Mouse (Mus musculus) spleen, adult 12 weeks (tissue): ENCODE data around the gene 4930404N11Rik.
A peak's percentile ranks its signal among the peaks of the same experiment; 100 is the strongest.

Source experiments
- DNase-seq: peaks from one replicate; pipeline ENCODE4 v3.0.0; 2022; ENCODE audit warnings: low spot score

4930404N11Rik gene

GRCm38 (mm10) chr10:81365672-81366476, at the start of gene 4930404N11Rik:
Gene 4930404N11Rik, minus strand, starts transcription at chr10:81365816.
- DNase-seq = no peak

GRCm38 (mm10) chr10:81415146-81415545, 49.5 kb upstream of the 4930404N11Rik start:
- DNase-seq = no peak

DNA sequence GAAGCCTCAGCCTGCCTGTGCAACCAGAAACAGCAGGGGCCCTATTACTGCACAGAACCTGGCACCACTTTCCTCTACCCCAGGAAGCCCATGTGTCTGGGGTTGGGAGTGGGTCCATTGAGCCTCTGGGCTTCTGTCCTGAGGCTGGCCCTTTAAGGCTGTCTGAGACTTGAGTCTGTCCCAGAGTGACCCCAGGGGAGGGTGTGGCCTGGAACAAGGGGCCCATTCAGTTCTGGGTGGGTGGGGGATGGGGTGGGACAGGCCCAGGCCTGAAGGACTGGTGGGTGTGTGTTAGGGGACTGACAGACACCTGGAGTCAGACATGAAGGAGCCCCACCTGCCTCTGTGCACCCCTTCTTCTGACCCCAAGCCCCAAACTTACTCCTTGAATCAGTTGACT, 49.1 kb upstream of the 4930404N11Rik start:
- no peak for DNase-seq

GRCm38 (mm10) chr10:81413310-81414261, 48.0 kb upstream of the 4930404N11Rik start:
- no peak for DNase-seq

DNA sequence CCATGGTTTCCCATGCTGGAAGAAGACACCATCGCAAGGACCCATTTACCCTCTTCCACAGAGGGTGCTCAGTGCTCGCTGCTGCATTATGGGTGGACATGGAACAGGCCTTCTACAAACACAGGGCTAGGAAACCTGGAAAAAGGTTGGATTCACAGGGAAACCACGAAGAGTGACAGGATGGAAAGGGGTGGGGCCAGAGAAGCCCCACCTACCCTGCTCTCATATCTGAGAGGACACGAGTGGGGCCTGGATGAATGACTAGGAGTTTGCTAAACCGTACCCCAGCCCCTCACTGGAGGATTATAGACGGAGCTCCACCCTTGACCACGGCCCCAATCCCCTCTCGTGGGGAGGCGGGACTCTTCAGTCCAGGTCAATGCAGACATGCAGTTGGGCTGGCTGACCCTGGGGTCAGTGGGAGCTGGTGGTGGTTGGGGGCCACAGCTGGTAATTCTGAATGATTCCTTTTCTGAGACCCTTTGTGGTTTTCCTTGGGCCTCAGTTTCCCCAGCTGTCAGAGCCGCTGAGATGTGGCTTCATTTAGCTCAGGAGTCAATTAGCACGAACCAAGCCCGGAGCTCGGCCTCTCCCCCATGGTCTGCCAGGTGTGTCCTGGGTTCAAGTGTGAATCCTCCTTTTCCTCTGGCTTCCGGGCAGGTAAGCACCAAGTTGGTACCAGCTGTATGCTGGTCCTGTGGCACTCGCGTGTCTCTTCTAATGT, 47.1 kb upstream of the 4930404N11Rik start:
- DNase-seq = no peak

DNA sequence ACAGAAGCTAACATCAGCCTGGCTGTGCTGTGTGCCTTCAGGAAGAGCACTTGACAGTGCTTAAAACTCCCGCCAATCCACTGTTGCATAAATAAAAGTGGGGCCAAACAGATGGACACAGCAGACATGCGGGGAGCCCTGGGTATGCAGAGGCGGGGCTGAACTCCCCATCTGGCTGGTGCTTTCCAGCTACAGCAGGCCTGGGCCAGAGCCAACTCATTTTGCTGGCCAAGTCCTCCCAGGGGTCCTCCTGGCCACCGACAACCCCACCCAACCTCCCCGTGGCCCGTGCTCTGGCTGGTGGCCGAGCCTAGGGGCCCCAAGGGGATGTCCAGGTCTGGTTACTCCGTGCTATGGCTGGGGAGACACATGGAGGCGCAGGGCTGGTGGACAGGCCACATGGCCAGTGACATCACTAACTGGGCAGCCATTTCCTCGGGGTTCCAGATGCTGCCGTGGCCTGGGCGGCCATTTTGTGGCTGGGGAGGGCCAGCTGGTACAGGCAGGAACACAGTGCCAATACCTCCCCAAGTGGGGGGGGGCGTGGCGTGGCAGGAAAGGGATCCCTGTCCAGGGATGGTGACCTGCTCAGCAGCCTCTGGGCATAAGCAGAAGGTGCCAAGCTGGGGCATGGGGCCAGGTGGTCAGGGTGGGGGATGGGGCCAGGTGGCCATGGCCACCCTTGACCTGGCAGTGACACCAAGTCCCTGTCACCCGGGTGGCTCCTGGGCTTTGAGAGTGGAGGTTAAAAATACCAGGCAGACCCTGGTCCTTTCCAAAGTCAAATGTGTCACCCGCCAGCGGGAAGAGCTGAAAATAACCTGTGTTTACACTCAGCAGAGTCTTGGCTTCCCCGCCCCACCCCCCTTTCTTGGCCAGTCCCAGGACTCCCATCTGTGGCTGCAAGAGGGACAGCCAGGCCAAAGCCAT, 46.1 kb upstream of the 4930404N11Rik start:
- DNase-seq = no peak

DNA sequence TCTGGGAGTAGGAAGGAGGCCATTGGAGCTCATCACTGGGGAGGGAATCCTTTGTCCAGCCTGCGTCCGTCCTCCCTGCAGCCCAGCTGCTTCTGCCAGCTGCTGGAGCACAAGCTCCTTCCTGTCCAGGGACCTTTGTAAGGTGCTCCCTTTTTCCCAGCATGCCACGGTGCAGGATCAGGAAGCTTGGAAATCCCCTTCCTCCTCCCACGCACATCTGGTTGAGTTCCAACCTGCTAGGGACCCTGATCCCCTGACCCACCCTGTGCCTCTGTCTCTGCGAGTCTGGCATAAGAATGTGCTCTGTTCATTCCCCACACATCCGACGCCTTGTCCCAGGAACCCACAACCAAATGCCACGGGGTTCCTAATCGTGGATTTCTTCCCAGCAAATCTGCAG, 45.4 kb upstream of the 4930404N11Rik start:
- no peak for DNase-seq

GRCm38 (mm10) chr10:81410350-81410749, 44.7 kb upstream of the 4930404N11Rik start:
- DNase-seq = no peak

DNA sequence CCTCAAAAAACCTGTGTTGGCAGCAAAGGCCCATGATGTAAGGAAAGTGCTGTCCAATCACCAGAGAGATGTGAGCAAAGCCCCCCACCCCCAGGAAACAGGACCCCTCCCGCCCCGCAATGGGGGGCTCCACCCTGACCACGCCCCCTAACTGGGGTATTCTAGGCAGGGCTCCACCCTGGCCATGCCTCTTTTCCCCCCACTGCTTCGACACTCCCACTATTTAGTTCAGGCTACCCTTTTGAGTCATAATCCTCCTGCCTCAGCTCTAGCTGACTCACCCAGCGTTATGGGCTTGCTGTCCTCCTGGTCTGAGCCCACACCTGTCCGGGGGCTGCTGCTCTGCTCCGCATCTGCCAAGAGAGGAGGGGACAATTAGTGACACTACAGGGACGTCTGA, 43.7 kb upstream of the 4930404N11Rik start:
- DNase-seq = no peak

- DNase-seq = peak; percentile 74
Measured at GRCm38 (mm10) chr10:81408871-81409291, 43.3 kb upstream of the 4930404N11Rik start.

DNA sequence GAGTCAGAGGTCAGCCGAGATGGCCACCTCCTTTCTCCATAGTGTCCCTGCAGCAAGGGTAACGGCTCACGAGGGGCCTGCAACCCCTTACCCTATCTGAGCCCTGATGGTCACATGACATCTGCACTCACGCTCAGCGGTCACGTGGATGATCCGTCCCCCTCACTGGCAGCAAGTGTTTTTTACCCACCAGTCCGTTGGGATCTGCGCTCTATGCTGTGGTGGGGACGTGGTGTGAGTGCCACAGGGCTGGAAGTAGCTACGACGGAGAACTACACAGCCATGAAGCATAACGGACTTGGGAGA, 42.8 kb upstream of the 4930404N11Rik start:
- no peak for DNase-seq

DNA sequence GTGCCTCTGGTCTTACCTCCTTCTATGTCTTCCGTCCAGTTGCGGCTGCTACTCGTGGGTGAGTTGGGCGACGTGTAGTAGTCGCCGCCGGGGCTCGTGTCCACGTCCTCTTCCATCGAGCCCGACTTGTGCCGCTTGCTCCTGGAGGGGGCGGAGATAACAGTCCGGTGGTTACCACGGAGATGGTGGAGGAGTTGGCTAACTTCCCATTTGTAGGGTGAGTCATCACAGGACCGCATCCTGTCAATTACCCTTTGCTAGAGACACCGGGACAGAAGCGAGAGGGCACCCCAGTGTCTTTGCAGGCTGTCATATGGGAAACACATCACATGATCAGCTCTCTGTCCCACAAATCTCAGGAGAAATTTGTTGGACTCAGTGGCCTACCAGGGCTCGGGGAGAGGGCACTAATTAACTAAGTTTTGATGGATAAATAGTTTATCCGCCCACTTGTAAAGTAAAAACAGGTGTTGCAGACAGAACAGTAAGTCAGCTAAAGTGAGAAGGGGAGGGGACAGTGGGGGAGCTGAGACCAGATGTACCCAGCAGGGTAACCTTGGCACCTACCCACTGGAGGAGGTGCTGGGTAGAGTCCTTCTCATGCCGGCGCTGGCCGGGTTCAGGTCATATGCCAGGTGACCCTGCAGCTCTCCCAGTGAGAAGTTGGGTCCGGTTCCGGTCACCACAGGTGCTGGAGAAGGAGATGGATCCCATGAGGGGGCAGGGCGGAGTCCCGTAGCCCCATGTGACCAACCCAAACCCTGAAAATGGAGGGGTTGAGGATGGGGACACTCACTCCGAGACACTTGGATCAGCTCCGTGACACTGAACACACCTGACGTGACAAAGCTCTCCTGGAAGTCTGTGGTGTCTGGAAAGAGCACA, 42.2 kb upstream of the 4930404N11Rik start:
- DNase-seq = peak; percentile 60

- no peak for DNase-seq
Measured at GRCm38 (mm10) chr10:81406504-81407440, 41.2 kb upstream of the 4930404N11Rik start.

DNA sequence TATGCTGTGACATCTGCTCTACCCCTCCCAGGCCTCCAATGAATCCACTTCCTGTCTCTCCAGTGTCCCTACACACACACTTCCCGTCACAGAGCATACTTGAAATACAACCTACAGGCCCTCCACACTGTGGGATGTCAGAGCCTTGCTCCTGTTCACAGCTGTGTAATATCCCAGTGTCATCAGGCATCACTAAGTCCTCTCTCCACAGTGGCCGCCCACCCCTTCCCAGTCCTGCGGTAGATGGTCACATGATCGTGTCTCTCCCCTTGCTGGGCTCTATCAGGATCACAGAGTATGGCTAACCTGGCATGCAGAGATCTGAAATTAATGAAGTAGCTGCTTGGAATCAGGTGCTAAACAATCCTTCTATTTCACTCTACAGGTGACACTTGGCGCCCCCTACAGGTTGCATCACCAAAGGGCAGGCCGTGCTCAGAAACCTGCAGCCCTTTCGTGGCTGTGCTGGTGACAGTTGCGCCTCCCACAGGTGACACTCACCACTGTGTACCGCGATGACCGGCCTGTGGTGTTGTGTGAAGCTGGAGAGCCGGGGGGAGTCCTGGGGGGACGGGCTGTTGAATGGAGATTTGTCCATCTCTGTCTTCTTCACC, 40.1 kb upstream of the 4930404N11Rik start:
- DNase-seq = peak; percentile 58

GRCm38 (mm10) chr10:81404720-81405119, 39.1 kb upstream of the 4930404N11Rik start:
- no peak for DNase-seq

DNA sequence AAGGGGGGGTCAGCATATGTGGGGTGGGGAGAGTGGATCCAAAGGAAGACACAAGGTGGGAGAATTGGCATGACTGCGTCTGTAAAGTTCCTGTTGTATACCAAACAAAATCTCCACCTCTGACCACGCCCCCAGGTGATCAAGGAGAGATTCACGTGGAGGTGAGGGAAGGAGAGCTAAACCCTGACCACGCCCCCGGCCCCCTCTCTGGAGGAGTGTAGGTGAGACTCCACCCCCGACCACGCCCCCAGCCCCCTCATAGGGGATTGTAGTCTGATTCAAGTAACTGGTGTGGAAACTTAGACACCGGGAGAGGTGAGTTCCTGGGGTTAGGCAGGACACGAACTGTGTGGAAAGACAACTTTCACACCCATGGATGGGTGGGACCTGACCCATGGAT, 38.5 kb upstream of the 4930404N11Rik start:
- no peak for DNase-seq

- DNase-seq = no peak
Measured at GRCm38 (mm10) chr10:81403511-81403910, 37.9 kb upstream of the 4930404N11Rik start.

DNA sequence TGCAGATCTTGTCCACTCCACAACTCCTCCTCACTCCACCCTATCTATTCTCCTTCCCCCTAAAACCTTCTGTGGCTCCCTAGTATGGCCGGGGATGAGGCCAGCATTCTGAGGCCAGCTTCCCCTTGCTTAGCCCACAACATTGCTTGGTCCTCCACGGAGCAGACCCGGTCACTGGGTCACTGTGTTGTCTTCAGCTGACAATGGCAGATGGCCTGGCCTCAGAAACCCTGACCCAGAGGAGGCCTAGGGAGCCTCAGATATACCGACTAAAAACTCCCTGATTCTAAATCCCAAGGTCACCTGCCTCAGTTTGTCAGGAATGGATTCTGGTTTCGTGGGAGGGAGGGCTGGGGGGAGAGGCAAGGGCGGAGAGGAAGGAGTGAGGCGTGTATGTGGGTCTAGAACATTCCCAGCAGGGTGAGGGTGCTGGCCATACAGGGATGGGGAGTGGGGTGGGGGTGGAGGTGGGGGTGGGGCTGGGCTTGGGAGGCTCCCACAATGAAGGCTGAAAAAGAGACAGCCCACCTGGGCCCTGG, 36.7 kb upstream of the 4930404N11Rik start:
- DNase-seq = no peak
